Mouse (Mus musculus): ENCODE measurements around the gene Ltv1. TPM values are rescaled to one million over a fixed set of nuclear protein-coding genes. Genes with fewer than 3 reads are reported as not detected.
"Not testable (repeated sequence)": the region's sequence is repeated elsewhere in the genome, so short reads cannot be mapped to it uniquely, and the experiment has no call there.

Ltv1 gene
- polyA plus RNA-seq, 1 experiment from 2014 or later, result 65.3 TPM

GRCm38 (mm10) chr10:13212829-13213228 is 19.9 kb upstream of the Ltv1 start:
- no peak overlapping the region for H3K4me3 ChIP-seq
- no peaks in the 10 kb centered on the region for H3K27me3 ChIP-seq (ENCODE audit: low read depth, poor library complexity, severe bottlenecking)
- H3K36me3 ChIP-seq, result peaks cover 9% of the 10 kb centered on the region; the same call in 1 of the 2 replicates
- H3K27ac ChIP-seq, result no peak overlapping the region
- no peaks in the 10 kb centered on the region for H3K9me3 ChIP-seq (replicated peaks)
- no peak for DNase-seq (ENCODE audit: low spot score)
- H3K4me1 ChIP-seq, result 0 out of 2 replicates have a peak, but pooled peaks cover 3% of the 10 kb centered on the region
- 71% methylated on average over 6 of the region's 6 CpGs for WGBS

GRCm38 (mm10) chr10:13212326-13212725 is 19.4 kb upstream of the Ltv1 start:
- 85% methylated on average over 9 of the region's 9 CpGs for WGBS
- no peak for DNase-seq (ENCODE audit: low spot score)
- Histone ChIP-seq H3K27ac (no peak overlapping the region), H3K27me3 (ENCODE audit: low read depth, poor library complexity, severe bottlenecking) (no peaks in the 10 kb centered on the region), H3K4me3 (no peak overlapping the region), H3K36me3 (peaks cover 9% of the 10 kb centered on the region; the same call in 1 of the 2 replicates), H3K4me1 (0 out of 2 replicates have a peak, but pooled peaks cover 3% of the 10 kb centered on the region), H3K9me3 (replicated peaks) (no peaks in the 10 kb centered on the region)

- no peak for DNase-seq (ENCODE audit: low spot score)
- Histone ChIP-seq H3K27ac (no peak overlapping the region), H3K9me3 (replicated peaks) (no peaks in the 10 kb centered on the region), H3K36me3 (peaks cover 9% of the 10 kb centered on the region; the same call in 1 of the 2 replicates), H3K4me1 (0 out of 2 replicates have a peak, but pooled peaks cover 3% of the 10 kb centered on the region), H3K4me3 (no peak overlapping the region), H3K27me3 (ENCODE audit: low read depth, poor library complexity, severe bottlenecking) (no peaks in the 10 kb centered on the region)
- 73% methylated on average over 8 of the region's 8 CpGs for WGBS
These were observed 17.1 kb upstream of the Ltv1 start for GRCm38 (mm10) chr10:13209930-13210637.

GRCm38 (mm10) chr10:13209506-13209905 is 16.5 kb upstream of the Ltv1 start:
- H3K27ac ChIP-seq, result no peak overlapping the region
- H3K27me3 ChIP-seq (ENCODE audit: low read depth, poor library complexity, severe bottlenecking), result no peaks in the 10 kb centered on the region
- H3K4me1 ChIP-seq, result 0 out of 2 replicates have a peak, but pooled peaks cover 3% of the 10 kb centered on the region
- no peak overlapping the region for H3K4me3 ChIP-seq
- whole genome bisulfite sequencing, result 85% methylated on average over 3 of the region's 3 CpGs
- H3K36me3 ChIP-seq, result peaks cover 9% of the 10 kb centered on the region; the same call in 1 of the 2 replicates
- H3K9me3 ChIP-seq (replicated peaks), result no peaks in the 10 kb centered on the region
- no peak for DNase-seq (ENCODE audit: low spot score)

- no peak for DNase-seq (ENCODE audit: low spot score)
- no peaks in the 10 kb centered on the region for H3K27me3 ChIP-seq (ENCODE audit: low read depth, poor library complexity, severe bottlenecking)
- 89% methylated on average over 4 of the region's 4 CpGs for WGBS
- no peaks in the 10 kb centered on the region for H3K9me3 ChIP-seq (replicated peaks)
- H3K4me1 ChIP-seq, result 0 out of 2 replicates have a peak, but pooled peaks cover 3% of the 10 kb centered on the region
- no peak overlapping the region for H3K27ac ChIP-seq
- H3K36me3 ChIP-seq, result peaks cover 5% of the 10 kb centered on the region; the same call in 1 of the 2 replicates
- no peak overlapping the region for H3K4me3 ChIP-seq
These were observed 16.1 kb upstream of the Ltv1 start for GRCm38 (mm10) chr10:13209061-13209460.

GRCm38 (mm10) chr10:13201741-13202293 is 8.8 kb upstream of the Ltv1 start:
- no peak overlapping the region for H3K27ac ChIP-seq
- no peak overlapping the region for H3K4me3 ChIP-seq
- no peaks in the 10 kb centered on the region for H3K36me3 ChIP-seq
- H3K4me1 ChIP-seq, result no peaks in the 10 kb centered on the region
- H3K9me3 ChIP-seq (replicated peaks), result no peaks in the 10 kb centered on the region
- H3K27me3 ChIP-seq (ENCODE audit: low read depth, poor library complexity, severe bottlenecking), result no peaks in the 10 kb centered on the region
- 94% methylated on average over 6 of the region's 6 CpGs for WGBS
- DNase-seq (ENCODE audit: low spot score), result no peak

- H3K4me3 ChIP-seq, result no peak overlapping the region
- no peaks in the 10 kb centered on the region for H3K4me1 ChIP-seq
- no peaks in the 10 kb centered on the region for H3K27me3 ChIP-seq (ENCODE audit: low read depth, poor library complexity, severe bottlenecking)
- no peak for DNase-seq (ENCODE audit: low spot score)
- H3K9me3 ChIP-seq (replicated peaks), result no peaks in the 10 kb centered on the region
- no peaks in the 10 kb centered on the region for H3K36me3 ChIP-seq
- WGBS, result 95% methylated on average over 3 of the region's 3 CpGs
- no peak overlapping the region for H3K27ac ChIP-seq
These were observed 7.9 kb upstream of the Ltv1 start for GRCm38 (mm10) chr10:13200862-13201261.

GRCm38 (mm10) chr10:13199234-13199633 is 6.3 kb upstream of the Ltv1 start:
- no peaks in the 10 kb centered on the region for H3K36me3 ChIP-seq
- no peaks in the 10 kb centered on the region for H3K9me3 ChIP-seq (replicated peaks)
- H3K4me1 ChIP-seq, result no peaks in the 10 kb centered on the region
- H3K27me3 ChIP-seq (ENCODE audit: low read depth, poor library complexity, severe bottlenecking), result no peaks in the 10 kb centered on the region
- 84% methylated on average over 1 of the region's 1 CpGs for WGBS
- no peak overlapping the region for H3K27ac ChIP-seq
- no peak overlapping the region for H3K4me3 ChIP-seq
- no peak for DNase-seq (ENCODE audit: low spot score)

GRCm38 (mm10) chr10:13196872-13197507 is 4.0 kb upstream of the Ltv1 start:
- 83% methylated on average over 8 of the region's 8 CpGs for WGBS

GRCm38 (mm10) chr10:13193496-13193895 is 528 bp upstream of the Ltv1 start:
- H3K27ac ChIP-seq; DNase-seq (ENCODE audit: low spot score); H3K4me1 ChIP-seq; H3K9me3 ChIP-seq (replicated peaks); H3K27me3 ChIP-seq (ENCODE audit: low read depth, poor library complexity, severe bottlenecking): not testable (repeated sequence)
- 86% methylated on average over 7 of the region's 7 CpGs for WGBS
- Histone ChIP-seq H3K36me3 (peaks cover 27% of the 10 kb centered on the region), H3K4me3 (peak overlapping the region; percentile 95)

More at GRCm38 (mm10) chr10:13196872-13197507, 4.0 kb upstream of the Ltv1 start:
- H3K4me3 ChIP-seq, result no peak overlapping the region
- H3K4me1 ChIP-seq, result peaks cover 6% of the 10 kb centered on the region
- H3K27me3 ChIP-seq (ENCODE audit: low read depth, poor library complexity, severe bottlenecking), result no peaks in the 10 kb centered on the region
- no peaks in the 10 kb centered on the region for H3K9me3 ChIP-seq (replicated peaks)
- DNase-seq (ENCODE audit: low spot score), result no peak
- no peak overlapping the region for H3K27ac ChIP-seq
- H3K36me3 ChIP-seq, result no peaks in the 10 kb centered on the region

- no peak overlapping the region for H3K4me3 ChIP-seq
- H3K36me3 ChIP-seq, result peaks cover 62% of the 10 kb centered on the region
- H3K4me1 ChIP-seq, result peaks cover 7% of the 10 kb centered on the region
- DNase-seq (ENCODE audit: low spot score), result no peak
- 92% methylated on average over 5 of the region's 5 CpGs for WGBS
- no peak overlapping the region for H3K27ac ChIP-seq
- H3K9me3 ChIP-seq (replicated peaks), result no peaks in the 10 kb centered on the region
- H3K27me3 ChIP-seq (ENCODE audit: low read depth, poor library complexity, severe bottlenecking), result no peaks in the 10 kb centered on the region
These were observed 3.1 kb downstream of the Ltv1 start for GRCm38 (mm10) chr10:13189881-13190280.

- 91% methylated on average over 3 of the region's 3 CpGs for WGBS
- DNase-seq (ENCODE audit: low spot score), result no peak
- Histone ChIP-seq H3K27ac (no peak overlapping the region), H3K27me3 (ENCODE audit: low read depth, poor library complexity, severe bottlenecking) (no peaks in the 10 kb centered on the region), H3K36me3 (peaks cover 88% of the 10 kb centered on the region), H3K4me1 (no peaks in the 10 kb centered on the region), H3K9me3 (replicated peaks) (no peaks in the 10 kb centered on the region), H3K4me3 (no peak overlapping the region)
These were observed 6.2 kb downstream of the Ltv1 start for GRCm38 (mm10) chr10:13186754-13187153.

- WGBS, result 93% methylated on average over 4 of the region's 4 CpGs
- Histone ChIP-seq H3K4me3 (no peak overlapping the region), H3K4me1 (no peaks in the 10 kb centered on the region), H3K27ac (no peak overlapping the region), H3K36me3 (peaks cover 93% of the 10 kb centered on the region), H3K9me3 (replicated peaks) (no peaks in the 10 kb centered on the region), H3K27me3 (ENCODE audit: low read depth, poor library complexity, severe bottlenecking) (no peaks in the 10 kb centered on the region)
- DNase-seq (ENCODE audit: low spot score), result no peak
These were observed 8.7 kb downstream of the Ltv1 start for GRCm38 (mm10) chr10:13184170-13184766.
